Mouse (Mus musculus) kidney, postnatal 36 days (tissue): Measurements from ENCODE around the gene Lama5.

Experiments
- DNase-seq, 2 experiments: peaks; one replicate each; pipeline ENCODE4 v3.0.0; 2021 to 2022; ENCODE audit warnings: mixed read lengths in 2 of 2

Lama5 gene

GRCm38 (mm10) chr2:180196610-180197322 is 28.9 kb downstream of the Lama5 start:
- no peak for DNase-seq

- no peak for DNase-seq
Measured at GRCm38 (mm10) chr2:180187362-180187761, 38.3 kb downstream of the Lama5 start.

DNA sequence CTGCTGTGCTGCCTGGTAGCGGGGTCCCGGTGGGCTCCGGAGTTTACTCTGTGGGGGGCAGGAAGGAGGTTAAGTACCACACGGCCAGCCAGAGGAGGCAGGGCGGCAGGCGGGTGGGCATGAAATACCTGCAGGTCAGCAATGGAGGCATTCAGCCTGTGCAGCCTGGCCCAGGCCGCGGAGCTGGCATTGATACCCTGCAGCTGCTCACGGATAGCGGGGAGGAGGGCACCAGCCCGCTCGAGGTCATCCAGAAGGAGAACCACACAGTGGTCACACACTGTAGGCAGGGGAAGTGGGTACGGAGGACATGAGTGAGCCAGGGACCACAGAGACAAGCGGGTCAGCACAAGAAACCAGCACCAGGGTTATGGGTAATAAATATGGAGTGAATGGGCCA is 40.0 kb downstream of the Lama5 start:
- DNase-seq, result no peak

DNA sequence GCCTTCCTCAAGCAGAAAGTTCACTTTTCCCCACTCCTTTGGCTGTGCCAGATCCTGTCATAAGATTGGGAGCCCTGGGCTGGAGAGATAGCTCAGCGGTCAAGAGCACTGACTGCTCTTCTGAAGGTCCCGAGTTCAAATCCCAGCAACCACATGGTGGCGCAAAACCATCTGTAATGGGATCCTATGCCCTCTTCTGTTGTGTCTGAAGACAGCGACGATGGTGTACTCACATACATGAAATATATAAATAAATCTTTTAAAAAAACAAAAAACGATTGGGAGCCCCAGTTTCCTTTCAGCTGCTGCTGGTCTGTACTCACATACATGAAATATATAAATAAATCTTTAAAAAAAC is 40.9 kb downstream of the Lama5 start:
- peak in 1 of 2 experiments; percentile 44 for DNase-seq

- no peak for DNase-seq
Measured at GRCm38 (mm10) chr2:180184011-180184751, 41.5 kb downstream of the Lama5 start.

DNA sequence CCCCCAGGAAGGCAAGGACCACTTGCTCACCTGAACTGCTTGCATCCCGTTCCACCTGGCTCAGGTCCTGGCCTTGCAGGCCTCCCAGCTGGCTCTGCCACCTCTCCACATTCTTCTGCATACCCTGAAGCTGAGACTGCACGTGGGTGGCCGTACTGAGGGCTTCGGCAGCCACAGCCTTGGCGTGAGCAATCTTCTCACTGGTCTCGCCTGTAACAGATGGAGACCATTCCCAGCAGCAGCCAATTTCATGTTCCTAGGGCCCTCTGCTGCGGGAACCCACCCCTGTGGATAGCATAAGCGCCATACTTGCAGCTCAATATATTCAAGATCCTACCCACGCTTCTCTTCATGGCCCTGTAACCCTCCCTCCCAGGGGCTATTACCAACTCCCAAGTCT is 44.1 kb downstream of the Lama5 start:
- no peak for DNase-seq

DNA sequence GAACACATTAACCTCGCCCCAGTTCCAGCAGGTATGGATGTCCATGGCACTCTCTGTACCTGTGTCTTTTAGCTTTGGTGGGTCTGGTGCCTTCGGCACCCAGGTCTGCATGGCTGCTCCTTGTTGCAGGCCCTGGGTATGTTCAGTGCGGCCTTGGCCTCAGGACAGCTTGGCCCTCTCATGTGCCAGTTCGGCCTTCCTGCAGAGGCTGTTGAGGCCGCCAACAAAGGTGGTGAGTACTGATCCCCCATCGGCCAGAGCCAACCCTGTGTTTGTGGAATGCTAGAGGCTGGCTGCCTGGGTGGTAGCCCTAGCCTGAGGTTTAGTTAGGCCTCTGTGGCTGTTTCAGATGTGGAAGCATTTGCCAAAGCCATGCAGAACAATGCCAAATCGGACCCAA is 49.9 kb downstream of the Lama5 start:
- DNase-seq, result no peak

GRCm38 (mm10) chr2:180174121-180174520 is 51.5 kb downstream of the Lama5 start:
- DNase-seq, result no peak

DNA sequence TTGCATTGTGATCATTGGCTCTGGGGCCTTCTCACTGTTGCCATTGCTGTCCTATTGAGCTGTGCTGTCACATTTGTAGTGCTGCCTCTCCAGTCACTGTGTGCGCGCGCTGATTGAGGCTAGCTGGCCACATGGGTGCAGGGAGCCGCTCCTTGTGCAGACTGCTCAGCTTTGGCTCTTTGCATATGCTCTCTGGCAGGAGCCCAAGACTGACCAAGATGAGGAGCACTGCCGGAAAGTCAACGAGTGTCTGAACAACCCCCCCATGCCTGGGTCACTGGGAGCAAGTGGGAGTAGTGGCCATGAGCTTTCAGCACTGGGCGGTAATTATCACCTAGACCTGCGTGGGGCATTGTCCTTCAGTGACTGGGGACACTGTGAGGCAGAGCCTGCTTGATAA is 51.9 kb downstream of the Lama5 start:
- peak in 1 of 2 experiments; percentile 34 for DNase-seq

- peak in 1 of 2 experiments; percentile 46 for DNase-seq
Measured at GRCm38 (mm10) chr2:180173163-180173562, 52.5 kb downstream of the Lama5 start.

DNA sequence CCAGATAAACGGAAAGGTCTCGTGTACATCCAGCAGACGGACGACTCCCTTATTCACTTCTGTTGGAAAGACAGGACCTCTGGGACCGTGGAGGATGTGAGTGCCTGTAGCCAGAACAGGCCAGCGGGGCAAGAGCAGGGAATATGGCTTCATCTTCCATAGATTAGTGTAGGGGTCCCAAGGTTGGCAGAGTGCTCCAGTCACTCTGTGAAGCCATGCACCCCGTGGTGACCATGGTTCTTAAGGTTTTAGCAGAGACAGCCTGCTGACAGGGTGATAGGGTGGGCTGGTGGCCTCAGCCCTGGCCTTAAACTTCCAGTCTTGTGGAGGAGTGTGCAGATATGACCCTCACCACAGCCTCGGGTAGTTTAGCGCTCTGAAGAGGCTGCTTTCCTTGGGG is 53.5 kb downstream of the Lama5 start:
- DNase-seq, result peak in 1 of 2 experiments; percentile 9

DNA sequence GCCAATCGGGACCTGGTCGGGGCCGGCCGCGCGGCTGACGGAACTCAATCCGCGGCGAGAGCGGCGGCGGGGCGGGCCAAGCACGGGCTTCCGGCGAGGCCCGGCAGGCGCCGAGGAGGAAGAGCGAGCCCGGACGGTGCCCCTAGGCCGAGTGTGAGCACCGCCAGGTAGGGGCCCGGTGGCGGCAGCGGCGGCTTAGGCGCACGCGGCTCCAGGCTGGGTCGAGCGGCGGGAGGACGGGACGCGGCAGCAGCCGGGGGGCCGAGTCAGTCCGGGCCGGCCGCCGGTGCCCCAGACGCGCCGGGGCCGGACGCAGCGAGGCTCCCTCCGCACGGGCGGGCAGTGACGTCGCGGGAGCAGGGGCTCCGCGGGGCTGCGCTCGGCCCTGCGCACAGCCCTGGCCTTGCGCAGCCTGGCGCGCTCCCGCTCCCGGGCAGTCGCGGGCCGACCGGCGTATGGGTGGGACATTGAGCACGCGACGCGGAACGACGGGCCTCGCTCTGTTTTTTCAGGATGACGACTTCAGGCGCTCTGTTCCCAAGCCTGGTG is 54.1 kb downstream of the Lama5 start:
- DNase-seq, result no peak

- peak; percentile 97 to 98 for DNase-seq
Measured at GRCm38 (mm10) chr2:180170806-180171521, 54.7 kb downstream of the Lama5 start, which contains the start of gene Adrm1. Gene Adrm1, plus strand, starts transcription at chr2:180171485.

- DNase-seq, result no peak
Measured at GRCm38 (mm10) chr2:180170151-180170805, 55.4 kb downstream of the Lama5 start.

DNA sequence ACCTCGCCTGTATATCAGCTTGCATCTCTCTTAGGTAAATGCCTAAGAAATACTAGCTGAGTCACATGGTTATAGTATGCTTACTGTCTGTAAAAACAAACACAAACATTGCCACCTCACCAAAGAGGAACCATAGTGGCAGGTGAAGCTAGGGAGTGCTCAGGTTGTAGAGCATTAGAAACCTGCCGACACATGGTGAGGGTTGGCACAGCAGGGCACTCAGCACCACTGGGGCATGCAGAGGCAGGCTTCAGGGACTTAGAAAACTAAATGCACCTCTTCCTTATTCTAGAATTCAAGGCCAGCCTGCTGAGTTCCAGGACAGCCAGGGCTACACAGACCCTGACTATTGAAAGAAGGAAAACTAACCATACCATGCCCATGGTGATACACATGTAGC is 58.8 kb downstream of the Lama5 start:
- DNase-seq, result no peak

DNA sequence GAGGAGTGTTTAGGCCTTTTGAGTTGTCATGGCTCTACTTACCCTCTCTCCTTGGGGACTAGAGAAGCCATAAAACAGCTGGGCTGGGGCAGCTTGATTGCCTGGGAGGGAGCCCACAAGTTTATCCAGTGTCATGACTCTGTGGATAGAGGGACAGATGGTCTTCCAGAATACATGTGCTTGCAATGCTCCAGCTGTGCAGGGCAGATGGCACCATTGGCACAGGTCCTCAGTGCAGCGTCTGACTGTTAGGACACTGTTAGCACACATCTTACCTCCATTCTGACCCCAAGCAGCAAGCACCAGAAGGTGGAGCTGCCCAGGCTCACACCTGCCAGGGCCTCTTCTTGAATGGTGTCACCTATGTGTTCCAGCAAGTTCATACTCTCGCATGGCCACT is 59.8 kb downstream of the Lama5 start:
- DNase-seq, result no peak

DNA sequence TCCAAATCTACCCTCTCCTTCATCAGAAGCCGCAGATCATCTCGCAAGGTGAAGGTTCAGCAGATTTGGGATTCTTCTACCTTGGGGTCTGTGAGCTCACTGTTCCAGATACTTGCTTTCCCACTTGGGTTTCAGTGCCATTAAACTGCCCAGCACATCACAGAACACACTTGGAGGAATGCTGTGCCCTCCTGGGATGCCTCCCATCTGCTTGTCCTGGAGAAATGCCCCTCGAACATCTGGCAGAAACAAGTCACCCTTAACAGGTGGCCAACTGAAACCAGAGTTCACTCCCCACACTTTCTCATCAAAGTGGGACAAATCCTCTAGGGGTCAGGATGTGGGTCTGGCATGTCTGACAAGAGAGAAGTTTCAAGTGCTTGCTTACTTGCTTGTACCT is 67.0 kb downstream of the Lama5 start:
- DNase-seq, result no peak

- no peak for DNase-seq
Measured at GRCm38 (mm10) chr2:180154796-180155195, 70.9 kb downstream of the Lama5 start.

GRCm38 (mm10) chr2:180148551-180148950 is 77.1 kb downstream of the Lama5 start:
- DNase-seq, result no peak

DNA sequence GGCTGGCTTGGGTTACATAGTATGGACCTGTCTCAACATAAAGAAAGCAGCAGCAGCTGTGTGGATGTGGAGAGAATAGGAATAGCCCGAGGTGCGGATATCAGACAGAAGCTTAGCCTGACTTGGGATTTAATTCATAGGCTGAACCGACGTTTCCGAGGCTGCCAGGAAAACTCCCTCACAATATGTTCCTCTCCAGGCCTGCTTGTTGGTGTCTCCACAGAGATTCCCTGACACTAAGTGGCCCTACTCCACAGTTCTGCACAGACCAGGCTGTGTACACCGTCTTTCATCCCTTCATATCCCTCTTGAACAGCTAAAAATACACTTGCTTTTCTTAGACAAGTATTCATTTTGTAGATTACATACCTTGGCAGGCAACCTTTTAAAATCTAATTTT is 78.3 kb downstream of the Lama5 start:
- DNase-seq, result no peak

- no peak for DNase-seq
Measured at GRCm38 (mm10) chr2:180146091-180146490, 79.6 kb downstream of the Lama5 start.

GRCm38 (mm10) chr2:180135414-180135813 is 90.2 kb downstream of the Lama5 start:
- no peak for DNase-seq

GRCm38 (mm10) chr2:180133911-180134310 is 91.7 kb downstream of the Lama5 start:
- no peak for DNase-seq
